Mouse (Mus musculus) cerebellum, adult 9-11 months (tissue): ENCODE measurements around the gene Gm9803.

Experiments
- DNase-seq: peaks from one replicate; pipeline ENCODE4 v3.0.0; 2022

The Gm9803 gene

DNA sequence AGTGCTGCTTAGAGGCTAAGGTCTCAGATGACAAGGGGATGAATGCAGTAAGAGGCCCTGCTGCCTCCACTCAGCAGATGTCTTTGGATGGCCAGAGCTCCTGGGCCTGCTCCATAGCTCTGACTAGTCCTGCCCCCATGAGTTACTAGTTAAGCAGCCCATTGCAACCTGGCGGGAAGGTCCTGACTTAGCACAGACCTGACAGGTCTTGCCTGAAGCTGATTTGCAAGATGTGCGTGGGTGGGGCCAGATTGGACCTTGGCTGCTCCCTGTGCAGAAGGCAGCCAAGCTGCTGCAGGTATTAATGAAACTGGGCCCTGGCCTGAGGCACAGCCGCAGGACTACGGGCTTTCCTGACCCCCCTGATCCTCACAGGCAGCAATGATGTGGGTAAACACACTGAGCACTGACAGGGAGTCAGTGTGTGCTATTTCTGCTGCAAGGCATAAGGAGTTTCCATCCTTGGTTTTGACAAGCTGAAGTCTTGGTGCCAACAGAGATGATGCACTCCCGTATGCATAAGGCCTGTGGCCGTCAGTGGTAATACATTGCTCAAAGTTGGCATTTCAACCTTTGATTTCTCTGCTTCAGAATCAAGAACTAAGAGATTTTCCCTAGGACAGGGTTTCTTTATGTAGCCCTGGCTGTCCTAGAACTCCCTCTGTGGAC, 6.8 kb upstream of the Gm9803 start:
- no peak for DNase-seq

DNA sequence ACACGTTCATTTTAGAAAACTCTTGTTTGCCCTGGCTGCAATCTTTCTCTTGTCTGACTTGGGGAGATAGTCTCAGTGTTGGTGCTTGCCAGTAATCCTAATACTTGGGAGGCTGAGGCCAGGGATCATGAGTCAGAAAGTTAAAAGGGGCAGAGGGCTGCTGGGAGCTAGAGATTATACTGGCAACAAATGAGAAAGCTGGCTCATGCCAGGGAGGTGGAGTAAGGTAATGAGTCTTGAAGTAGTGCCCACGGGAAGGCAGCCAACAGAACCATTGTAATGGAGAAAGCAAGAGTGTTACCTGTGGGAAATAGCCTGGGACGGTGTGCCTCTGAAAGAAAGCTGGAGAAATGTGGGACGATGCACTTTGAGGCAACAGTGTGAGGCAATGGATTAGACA, 6.0 kb upstream of the Gm9803 start:
- DNase-seq, result no peak

DNA sequence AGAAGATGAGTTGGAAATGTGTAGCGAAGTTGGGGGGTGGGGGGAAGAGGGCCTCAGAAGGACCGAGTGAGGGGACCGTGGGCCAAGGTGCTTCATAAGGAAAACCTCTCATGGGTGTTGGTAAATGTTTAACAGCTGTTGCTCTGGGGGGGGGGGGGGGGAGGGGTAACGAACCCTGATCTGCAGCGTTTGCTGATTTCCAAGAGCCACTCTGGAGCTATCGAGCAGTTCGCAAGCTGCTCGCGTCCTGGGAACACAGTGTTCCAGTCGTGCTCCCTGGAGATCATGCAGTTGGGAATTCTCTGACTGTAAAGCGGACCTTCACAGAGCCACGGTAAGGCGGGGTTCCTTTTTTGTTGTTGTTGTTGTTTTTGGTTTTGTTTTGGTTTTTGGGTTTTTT, 5.5 kb upstream of the Gm9803 start:
- DNase-seq, result no peak

DNA sequence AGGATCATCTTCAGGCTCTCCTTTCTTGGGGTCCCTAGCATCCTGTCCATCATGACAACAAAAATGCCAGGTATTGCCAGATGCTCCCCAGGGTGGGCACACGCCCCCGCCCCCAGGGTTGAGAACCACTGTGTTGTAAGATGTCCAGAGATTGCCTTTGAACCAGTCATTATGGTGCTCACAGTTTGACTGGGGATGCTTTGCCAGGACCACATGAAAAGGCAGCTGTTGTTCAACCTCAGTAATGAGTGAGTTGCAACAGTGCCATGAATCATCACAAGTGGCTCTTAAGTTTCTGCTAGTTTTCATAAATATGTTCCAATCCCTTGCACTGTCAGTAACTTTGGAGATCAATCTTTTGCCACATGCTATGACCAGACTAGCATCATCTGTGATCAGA, 3.9 kb upstream of the Gm9803 start:
- DNase-seq, result no peak

DNA sequence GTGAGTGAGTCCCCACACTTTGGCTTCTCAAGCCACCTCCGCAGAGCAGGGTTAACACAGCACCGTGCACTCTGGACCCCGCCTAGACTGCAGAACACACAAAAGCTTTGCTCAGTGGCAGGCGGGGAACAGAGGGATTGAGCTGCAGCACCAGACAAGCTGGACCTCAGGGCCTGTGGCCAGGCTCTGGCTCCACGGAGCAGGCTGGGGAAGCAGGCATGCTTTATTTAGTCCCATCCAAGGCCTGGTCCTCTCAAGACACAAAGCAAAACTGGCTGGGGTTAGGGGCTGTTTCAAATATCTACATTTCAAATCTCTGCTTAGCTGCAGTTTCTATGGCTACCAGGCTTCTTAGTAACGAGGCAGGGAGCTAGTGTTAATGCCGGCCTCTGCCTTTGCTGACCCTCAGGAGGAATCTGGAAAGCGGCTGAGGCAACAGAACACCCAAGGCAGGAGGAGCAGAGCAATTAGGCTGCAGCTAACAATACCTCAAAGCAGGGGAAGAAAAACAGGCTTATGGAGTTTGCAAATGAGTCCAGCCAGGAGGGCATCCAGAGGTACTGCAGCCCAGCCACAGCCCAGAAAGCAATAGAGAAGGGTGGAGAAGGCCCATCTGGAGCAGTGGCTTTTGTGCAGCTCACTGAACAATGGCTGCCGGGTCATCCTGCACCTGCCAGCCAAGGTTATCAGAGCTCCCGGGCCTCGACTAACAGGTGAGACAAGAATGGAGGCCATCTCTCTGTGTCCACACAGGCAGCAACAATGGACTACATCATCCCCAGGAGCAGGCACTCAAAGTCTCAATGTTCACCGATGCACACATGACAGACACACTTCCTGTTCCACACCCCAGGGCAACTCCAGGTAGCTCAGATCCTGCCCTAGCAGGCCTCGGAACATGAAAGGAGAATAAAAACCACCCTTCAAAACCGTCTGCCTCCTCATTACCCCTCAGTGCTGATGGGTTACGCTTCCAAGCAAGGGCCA, 3.7 kb downstream of the Gm9803 start:
- peak; percentile 24 for DNase-seq

DNA sequence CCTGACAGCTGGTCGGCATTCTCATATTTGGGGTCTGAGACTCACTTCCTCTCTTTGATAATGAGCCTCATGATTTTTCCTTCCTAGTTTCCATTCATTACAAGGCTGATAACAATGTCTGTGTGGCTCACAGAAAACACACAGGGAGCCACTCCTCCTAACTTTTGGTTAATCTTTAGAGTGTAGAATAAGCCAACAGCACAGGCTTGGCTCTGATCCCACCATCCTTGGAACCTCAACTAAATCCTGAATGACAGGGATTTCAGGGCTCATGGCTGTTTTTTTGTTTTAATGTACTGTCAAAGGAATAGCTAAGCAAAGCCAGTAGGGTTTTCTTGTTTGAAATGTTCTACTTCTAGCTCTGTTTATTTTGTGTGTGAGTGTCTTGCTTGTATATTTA, 10.5 kb downstream of the Gm9803 start:
- no peak for DNase-seq

DNA sequence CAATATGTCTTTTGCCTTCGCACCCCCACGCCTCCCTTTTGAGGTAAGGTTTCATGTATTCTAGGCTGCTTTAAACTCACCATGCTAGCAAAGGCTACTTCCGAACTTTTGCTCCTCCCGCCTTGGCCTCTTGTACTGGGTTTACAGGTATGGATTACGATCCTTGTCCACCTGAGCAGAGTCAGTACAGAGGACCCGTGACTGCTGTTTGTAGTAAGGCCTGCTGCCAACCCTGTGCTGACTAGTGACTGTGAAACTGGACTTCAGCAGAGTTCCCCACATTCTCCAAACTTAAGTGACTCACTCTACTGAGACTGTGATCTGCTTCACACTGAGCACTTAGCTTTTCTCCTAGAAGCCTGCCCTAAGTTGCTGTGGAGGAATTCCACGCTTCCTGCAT, 13.8 kb downstream of the Gm9803 start:
- DNase-seq, result no peak

DNA sequence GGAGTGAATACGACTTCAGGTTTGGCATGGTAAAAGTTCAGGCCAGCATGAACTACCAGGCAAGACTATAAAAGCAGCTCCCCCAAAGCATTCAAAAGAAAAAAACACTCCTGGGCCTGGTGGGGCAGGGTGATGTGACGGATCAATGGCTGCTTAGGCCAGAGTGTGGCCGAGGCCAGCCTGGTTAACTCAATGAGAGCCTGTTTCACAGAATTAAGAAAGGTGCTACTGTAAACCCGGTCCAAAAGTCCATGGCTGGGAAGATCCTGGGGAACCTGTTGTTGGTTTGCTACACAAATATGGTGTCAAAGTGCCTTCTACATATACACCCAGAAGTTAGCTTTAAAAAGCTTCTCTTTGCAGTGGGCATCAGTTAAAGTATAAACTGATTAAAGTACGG, 14.9 kb downstream of the Gm9803 start:
- DNase-seq, result no peak

DNA sequence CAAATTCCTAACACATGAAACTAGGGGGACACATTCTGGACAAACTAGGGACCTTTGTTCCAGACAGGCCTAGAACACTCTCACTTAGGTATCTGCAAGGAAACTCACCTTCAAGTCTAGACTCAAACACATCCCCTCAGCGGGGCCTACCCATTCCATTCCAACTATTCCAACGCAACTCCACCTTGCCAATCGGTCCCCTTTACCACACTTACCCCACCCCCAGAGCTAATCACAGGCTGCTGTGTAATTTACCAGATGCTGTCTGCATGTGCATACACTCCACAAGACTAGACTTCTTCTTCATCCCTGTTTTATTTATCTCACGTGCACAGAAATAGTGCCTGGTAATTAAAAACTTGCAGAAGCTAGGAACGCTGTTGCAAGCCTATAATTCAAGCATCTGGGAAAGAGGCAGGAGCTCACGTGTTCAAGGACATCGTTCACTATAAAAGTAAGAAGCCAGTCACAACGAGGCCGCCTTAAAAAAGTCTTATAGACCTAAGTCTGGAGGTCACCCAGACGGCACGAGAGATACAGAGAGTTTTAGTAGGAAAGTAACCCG, 15.9 kb downstream of the Gm9803 start:
- DNase-seq, result peak; percentile 24

DNA sequence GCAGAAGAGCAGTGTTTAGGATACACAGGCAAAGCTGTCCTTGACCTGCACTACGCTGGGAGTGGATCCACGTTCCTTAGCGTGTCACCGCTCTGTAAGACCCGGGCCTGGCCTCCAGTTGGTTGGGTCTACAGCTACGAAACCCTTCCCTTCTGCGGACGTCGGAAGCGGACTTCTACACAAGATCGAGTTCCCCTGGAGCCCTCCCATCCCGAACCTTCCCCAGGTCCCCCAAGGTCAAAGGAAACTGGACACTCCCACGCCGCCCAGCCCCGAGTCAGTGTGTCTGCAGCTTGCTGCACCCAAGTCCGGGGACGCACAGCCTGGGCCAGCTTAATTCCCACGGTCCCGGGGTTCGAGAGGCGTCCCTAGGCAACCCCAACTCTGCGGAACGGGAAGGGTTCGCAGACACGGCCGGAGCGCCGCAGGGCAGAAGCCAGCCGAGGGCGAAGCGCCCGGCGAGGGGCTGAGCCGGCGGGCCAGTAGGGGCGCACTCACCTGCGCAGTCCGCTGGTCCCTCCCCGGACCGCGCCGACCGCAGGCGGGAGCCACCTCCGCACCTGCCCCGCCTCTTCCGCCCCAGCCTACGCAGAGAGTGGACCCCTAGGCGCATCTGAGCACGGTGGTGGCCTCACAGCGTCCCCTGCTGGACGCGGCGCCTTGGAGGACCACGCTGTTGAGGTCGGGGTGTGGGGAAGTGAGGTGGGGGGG, 16.7 kb downstream of the Gm9803 start, which contains the start of gene 1700021F05Rik:
1700021F05Rik (minus strand) TSS at position 553 of the 711 bp plus-strand sequence.
- peak; percentile 96 for DNase-seq

DNA sequence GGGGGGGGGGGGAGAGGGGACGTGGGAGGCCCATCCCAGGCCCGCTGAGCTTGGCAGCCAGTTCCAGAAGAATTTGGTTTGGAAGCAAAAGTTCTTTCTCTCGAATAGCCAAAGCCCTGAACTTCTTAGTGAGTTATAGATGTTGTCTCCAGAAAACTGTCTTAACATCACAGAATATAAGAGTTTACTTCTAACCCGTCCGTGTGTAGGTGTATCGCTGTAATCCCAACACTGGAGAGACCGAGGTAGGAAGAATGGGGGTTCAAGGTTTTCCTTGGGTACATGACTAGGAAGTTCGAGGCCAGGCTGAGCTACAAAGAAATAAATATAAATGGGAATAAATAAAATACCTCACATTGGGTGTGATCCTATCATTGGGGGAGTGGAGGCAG, 17.3 kb downstream of the Gm9803 start:
- DNase-seq, result no peak

DNA sequence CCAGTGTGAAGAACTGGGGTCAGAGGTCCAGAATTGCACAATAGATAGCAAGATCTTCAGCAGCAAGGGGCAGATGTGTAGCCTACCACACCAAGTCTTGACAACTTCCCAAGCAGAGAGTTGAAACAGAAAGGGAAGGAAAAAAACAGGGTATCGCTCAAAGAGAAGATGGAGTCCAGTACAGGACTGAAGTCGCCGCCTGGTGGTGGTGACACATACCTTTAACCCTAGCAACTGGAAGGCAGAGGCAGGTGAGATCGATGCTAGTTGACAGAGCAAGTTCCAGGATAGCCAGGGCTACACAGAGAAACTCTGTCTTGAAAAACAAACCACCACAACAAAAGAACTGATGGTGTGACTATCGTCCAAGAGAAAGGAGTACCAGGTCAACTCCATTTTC, 25.5 kb downstream of the Gm9803 start:
- no peak for DNase-seq

DNA sequence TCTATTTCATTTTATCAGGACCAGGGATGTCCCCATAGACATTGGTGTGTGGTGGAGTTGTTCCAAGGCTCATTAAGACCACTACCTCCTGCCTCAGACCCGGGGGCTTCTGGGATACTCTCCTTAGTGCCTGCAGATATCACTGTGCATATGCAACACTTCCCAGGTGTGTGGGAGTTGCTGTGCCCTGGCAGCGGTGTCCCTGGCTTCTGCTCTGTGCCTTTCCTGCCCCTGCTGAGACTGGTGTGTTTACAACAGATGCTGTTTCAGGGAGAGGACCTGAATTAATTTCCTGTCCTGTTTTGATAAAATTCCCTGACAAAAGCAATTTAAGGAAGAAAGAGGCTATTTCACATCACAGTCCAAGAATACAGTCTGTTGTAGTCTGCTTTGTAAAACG, 27.0 kb downstream of the Gm9803 start:
- no peak for DNase-seq

DNA sequence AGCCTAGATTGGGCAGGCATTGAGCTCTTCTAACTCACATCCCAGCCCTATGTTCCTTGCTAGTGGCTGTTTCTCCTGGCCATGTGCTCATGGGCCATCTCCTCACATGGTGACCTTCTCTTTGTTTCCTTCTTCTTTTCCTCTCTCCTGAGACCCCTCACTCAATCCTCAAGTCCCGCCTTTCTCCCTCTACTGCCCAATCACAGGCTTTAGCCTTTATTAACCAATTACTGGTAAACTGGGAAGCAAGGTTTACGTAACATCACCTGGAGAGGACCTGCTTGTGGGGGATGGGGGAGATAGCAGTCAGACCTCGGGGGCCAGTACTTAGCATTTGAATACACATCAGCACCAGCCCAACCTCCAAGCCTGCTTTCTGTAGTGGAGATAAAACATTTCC, 27.5 kb downstream of the Gm9803 start:
- DNase-seq, result no peak

DNA sequence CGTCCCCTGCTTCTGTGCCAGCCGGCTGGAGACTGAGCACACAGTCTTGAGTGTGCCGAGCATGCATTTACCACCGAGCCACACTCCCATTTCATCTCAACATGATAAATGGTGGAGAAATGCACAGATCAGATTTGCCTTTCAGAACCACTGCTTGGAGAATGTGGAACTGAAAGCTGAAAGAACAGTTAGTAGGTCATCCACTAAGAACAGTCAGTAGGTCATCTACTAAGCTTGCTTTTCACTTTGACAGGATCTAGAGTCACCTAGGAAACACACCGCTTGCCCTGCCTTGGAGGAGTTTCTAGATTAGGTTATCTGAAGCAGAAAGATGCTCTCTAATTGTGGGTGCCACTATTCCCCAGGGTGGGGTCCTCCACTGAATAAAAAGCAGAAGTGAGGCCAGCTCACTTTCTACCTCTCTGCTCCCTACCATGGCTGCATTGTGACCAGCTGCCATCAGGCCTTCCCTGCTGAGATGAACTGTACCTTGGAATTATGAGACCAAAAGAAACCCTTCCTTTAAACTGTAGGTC, 33.8 kb downstream of the Gm9803 start:
- no peak for DNase-seq

DNA sequence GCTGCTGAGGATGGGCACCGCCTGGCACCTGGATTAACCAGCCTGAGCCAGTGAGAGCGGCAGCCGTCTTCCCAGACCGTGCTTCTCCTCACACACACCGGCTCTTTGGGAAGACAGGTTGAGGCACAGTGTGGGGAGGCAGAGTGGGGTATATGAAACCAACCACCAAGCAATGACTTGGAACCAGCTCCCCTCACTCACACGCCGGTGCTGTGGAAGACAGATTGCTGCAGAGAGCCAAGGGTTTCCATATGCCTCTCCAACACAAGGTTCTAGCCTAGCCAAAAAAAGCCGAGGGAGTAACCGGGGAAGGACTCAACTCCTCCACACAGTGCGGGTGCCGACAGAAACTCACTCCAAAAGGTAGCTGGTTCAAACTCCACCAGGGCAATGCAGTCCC, 35.4 kb downstream of the Gm9803 start:
- DNase-seq, result no peak

DNA sequence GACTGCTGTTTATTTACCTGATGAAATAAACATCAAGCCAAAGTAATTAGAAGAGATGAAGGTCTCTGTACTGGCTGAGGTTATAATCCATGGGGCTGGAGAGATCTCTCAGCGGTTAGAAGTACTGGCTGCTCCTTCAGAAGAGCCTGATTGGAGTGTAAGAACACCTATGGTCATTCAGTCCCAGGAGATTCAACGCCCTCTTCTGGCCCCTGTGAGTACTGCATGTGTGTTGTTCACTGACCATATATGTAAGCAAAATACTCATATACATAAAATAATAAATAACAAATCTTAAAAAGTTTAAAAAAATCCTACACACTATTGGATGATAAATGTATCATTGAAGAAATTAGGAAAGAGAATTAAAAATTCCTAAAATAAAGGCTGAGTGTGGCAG, 36.9 kb downstream of the Gm9803 start:
- no peak for DNase-seq

DNA sequence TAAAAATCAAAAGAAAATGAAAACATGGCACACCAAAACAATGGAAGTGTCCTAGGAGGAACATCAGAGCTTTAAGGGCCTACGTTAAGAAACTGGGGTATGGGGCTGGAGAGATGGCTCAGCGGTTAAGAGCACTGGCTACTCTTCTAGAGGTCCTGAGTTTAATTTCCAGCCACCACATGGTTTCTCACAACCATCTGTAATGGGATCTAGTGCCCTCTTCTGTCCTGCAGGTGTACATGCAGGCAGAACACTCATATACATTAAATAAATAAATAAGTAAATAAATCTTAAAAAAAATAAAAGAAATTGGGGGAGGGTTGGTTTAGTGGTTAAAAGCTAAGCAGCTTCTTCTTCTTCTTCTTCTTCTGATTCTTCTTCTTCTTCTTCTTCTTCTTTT, 37.4 kb downstream of the Gm9803 start:
- DNase-seq, result no peak
